Mouse (Mus musculus): Measurements from ENCODE around the gene Pax2.

DNA sequence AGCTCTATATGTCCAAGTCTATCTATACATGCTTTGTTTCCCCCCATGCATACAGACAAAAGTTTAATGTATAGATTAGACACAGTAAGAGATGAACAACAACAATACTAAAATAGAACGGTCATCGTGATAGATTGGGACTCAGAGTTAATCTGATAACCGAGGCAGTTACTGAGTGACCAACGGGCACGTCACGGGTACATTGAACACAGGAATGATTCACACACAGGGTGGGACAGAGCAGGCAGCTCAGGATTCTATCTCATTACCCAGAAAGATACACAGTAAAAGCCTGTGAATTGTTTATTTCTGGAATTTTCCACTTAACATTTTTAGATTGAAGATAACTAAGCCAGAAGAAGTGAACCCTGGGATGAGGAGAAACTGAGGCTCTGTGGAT is 42.9 kb downstream of the Pax2 start:
- TF ChIP-seq MAFK (IDR thresholded peaks at IDR 0.05; ENCODE audit: insufficient read depth, low read depth, low read length) (no peak), HCFC1 (IDR thresholded peaks at IDR 0.05; ENCODE audit: borderline replicate concordance, insufficient read depth, low read length) (no peak), CHD2 (IDR thresholded peaks at IDR 0.05; ENCODE audit: low read depth, low read length) (no peak)
